Mouse (Mus musculus) forebrain, embryonic 16.5 days (tissue): ENCODE data around the gene Rapgefl1. TPM values are rescaled to one million over a fixed set of nuclear protein-coding genes. Genes with fewer than 3 reads are reported as not detected.

Source experiments
- ATAC-seq: fragments of 200-750 bp; cut with Nextera tagmentation; 2 replicates; pipeline ENCODE4 v1.8.0; 2017; ENCODE audit warnings: mild to moderate bottlenecking, moderate library complexity
- H3K27ac ChIP-seq: fragments of 300-500 bp; sonication (generic); 2 replicates; pipeline ENCODE4 v1.5.1; 2014; ENCODE audit warnings: low read length, control low read depth
- H3K27me3 ChIP-seq: fragments of 300-500 bp; sonication (generic); replicated peaks from 2 replicates; pipeline ENCODE4 v1.6.1; 2014; ENCODE audit warnings: low read length; ENCODE audit not compliant: control insufficient read depth, insufficient read depth
- H3K36me3 ChIP-seq: fragments of 300-500 bp; sonication (generic); 2 replicates; pipeline ENCODE4 v1.6.1; 2014; ENCODE audit not compliant: control insufficient read depth, insufficient read depth
- H3K4me1 ChIP-seq: fragments of 300-500 bp; sonication (generic); replicated peaks from 2 replicates; pipeline ENCODE4 v1.6.1; 2014; ENCODE audit warnings: low read length; ENCODE audit not compliant: control insufficient read depth, insufficient read depth
- H3K4me2 ChIP-seq: fragments of 300-500 bp; sonication (generic); 2 replicates; pipeline ENCODE4 v1.6.1; 2014; ENCODE audit warnings: mild to moderate bottlenecking, low read length, control low read depth
- H3K4me3 ChIP-seq: fragments of 300-500 bp; sonication (generic); replicated peaks from 2 replicates; pipeline ENCODE4 v1.5.1; 2014; ENCODE audit warnings: mild to moderate bottlenecking, low read length, control low read depth
- H3K9ac ChIP-seq: fragments of 300-500 bp; sonication (generic); replicated peaks from 2 replicates; pipeline ENCODE4 v1.6.1; 2014; ENCODE audit warnings: low read depth, low read length, control low read depth
- H3K9me3 ChIP-seq: fragments of 300-500 bp; sonication (generic); 2 replicates; pipeline ENCODE4 v1.6.1; 2016; ENCODE audit warnings: low read length; ENCODE audit not compliant: control insufficient read depth
- WGBS: fragments of 180-500 bp; shearing (Covaris S2); extraction: QIAGEN DNeasy Blood & Tissue Kit; methylation state at CpG from one replicate; pipeline ENCODE4 v1.1.7; 2014; 5-methylcytosine and 5-hydroxymethylcytosine counted together
- polyA plus RNA-seq: library from polyadenylated mRNA; unstranded; fragments of >200 nt; fragmentation: Nextera tagmentation; extraction: Ambion mirVana; gene quantifications from 2 replicates; pipeline ENCODE4 v1.2.1, GENCODE M21; 2015

The Rapgefl1 gene
- polyA plus RNA-seq: 4.5 and 7.3 TPM in 2 replicates

- Histone ChIP-seq H3K4me3 (peak within 1 kb of the TSS; percentile 63), H3K9me3 (no peaks in the 10 kb centered on the region), H3K4me2 (peak within 1 kb of the TSS; percentile 97), H3K36me3 (peaks cover 9% of the 10 kb centered on the region), H3K9ac (peak within 1 kb of the TSS; percentile 77), H3K27me3 (no peaks in the 10 kb centered on the region), H3K27ac (0 out of 2 replicates have a peak within 1 kb of the TSS, but pooled peaks have one; percentile 8), H3K4me1 (peaks cover 20% of the 10 kb centered on the region)
- under 1% methylated on average over 37 of the region's 48 CpGs for WGBS
- ATAC-seq: peak; percentile 93
Measured at GRCm38 (mm10) chr11:98836651-98837141, at the start of gene Rapgefl1. Rapgefl1 (plus strand) TSS chr11:98836785.

GRCm38 (mm10) chr11:98787229-98787628, 49.4 kb upstream of the Rapgefl1 start:
- Histone ChIP-seq H3K9ac (no peak overlapping the region), H3K27me3 (no peaks in the 10 kb centered on the region), H3K4me2 (no peak overlapping the region), H3K36me3 (no peaks in the 10 kb centered on the region), H3K4me3 (no peak overlapping the region), H3K9me3 (no peaks in the 10 kb centered on the region), H3K4me1 (peaks cover 56% of the 10 kb centered on the region), H3K27ac (peak overlapping the region; percentile 20; the same call in 1 of the 2 replicates)
- 33% methylated on average over 7 of the region's 7 CpGs for whole genome bisulfite sequencing
- ATAC-seq: no peak

DNA sequence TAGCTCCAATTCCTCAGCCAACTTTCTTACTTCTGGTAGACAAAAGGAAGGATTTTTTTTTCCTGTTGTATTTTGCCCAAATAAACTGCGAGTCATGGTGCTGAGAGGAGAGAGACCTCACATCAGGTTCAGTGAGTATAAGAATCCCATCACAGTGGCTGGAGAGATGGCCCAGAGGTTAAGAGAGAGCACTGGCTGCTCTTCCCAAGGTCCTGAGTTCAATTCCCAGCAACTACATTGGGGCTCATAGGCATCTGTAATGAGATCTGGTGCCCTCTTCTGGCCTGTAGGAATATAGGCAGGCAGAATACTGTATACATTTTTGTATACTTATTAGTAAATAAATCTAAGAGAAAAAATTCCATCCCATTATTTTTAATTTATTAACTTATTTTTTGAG, 48.9 kb upstream of the Rapgefl1 start:
- no peaks in the 10 kb centered on the region for H3K27me3 ChIP-seq
- no peak overlapping the region for H3K27ac ChIP-seq
- H3K9me3 ChIP-seq: no peaks in the 10 kb centered on the region
- no peak overlapping the region for H3K4me3 ChIP-seq
- no peak overlapping the region for H3K9ac ChIP-seq
- no peak overlapping the region for H3K4me2 ChIP-seq
- no peak for ATAC-seq
- H3K36me3 ChIP-seq: no peaks in the 10 kb centered on the region
- H3K4me1 ChIP-seq: peaks cover 52% of the 10 kb centered on the region
- WGBS: 86% methylated on average over 1 of the region's 1 CpGs

DNA sequence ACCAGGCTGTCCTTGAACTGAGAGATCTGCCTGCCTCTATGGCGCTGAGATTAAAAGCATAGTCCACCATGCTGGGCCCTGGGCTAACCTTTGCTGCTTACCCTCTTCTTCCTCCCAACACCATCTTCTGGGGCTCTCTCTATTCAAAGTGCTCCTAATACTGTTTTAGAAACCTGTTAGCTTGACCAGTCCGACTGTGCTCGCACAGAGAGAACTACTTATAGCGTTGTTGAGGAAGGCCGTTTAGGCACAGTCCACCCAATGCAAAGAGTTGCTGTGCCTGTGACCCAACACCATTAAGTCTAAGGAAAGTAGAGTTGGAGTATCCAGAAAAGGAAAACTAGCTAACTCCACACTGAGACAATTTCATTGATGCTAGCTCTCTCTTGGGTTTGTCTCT, 48.4 kb upstream of the Rapgefl1 start:
- WGBS: 91% methylated on average over 5 of the region's 5 CpGs
- no peaks in the 10 kb centered on the region for H3K36me3 ChIP-seq
- no peak overlapping the region for H3K9ac ChIP-seq
- peak overlapping the region; percentile 54 for H3K27ac ChIP-seq
- H3K27me3 ChIP-seq: no peaks in the 10 kb centered on the region
- peak overlapping the region; percentile 96; the same call in 1 of the 2 replicates for H3K4me2 ChIP-seq
- ATAC-seq: no peak
- no peak overlapping the region for H3K4me3 ChIP-seq
- no peaks in the 10 kb centered on the region for H3K9me3 ChIP-seq
- H3K4me1 ChIP-seq: peaks cover 50% of the 10 kb centered on the region

GRCm38 (mm10) chr11:98788550-98789218, 47.9 kb upstream of the Rapgefl1 start:
- Histone ChIP-seq H3K4me3 (peak overlapping the region; percentile 51), H3K27me3 (no peaks in the 10 kb centered on the region), H3K36me3 (no peaks in the 10 kb centered on the region), H3K9ac (peak overlapping the region; percentile 50), H3K4me2 (peak overlapping the region; percentile 96), H3K4me1 (peaks cover 50% of the 10 kb centered on the region), H3K27ac (peak overlapping the region; percentile 54), H3K9me3 (no peaks in the 10 kb centered on the region)
- 10% methylated on average over 18 of the region's 18 CpGs for WGBS
- ATAC-seq: peak; percentile 84

DNA sequence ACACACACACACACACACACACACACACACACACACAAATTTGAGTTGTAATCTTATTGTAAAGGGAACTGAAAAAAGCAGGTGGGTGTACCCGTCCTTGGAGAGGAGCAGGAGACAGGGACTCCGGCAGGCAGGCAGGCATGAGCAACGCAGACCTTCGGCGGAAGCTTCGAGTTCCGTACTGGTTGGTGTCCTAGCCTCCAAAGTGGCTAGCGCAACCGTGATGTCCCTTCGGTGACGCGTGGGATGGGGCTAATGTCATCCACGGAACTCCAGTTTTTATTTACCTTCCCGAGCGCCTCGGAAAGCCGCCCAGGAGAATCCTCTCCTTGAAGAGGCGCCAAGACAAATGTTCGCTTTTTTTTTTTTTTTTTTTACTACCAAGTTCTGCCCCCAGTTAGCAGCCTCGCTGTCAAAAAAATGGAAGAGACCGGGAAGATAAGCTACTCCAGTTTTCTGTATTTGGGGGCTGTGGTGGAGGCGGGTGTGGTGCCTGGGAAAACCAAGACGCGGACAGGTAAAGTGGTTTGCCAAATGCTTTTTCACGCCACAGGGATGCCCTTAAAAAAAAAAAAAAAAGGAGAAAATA, 47.3 kb upstream of the Rapgefl1 start:
- ATAC-seq: peak; percentile 18; the same call in 1 of the 2 replicates
- Histone ChIP-seq H3K27me3 (no peaks in the 10 kb centered on the region), H3K9me3 (no peaks in the 10 kb centered on the region), H3K4me3 (peak overlapping the region; percentile 51), H3K4me1 (peaks cover 51% of the 10 kb centered on the region), H3K9ac (peak overlapping the region; percentile 50), H3K36me3 (no peaks in the 10 kb centered on the region), H3K4me2 (peak overlapping the region; percentile 96), H3K27ac (peak overlapping the region; percentile 35; the same call in 1 of the 2 replicates)
- WGBS: under 1% methylated on average over 25 of the region's 25 CpGs

- Histone ChIP-seq H3K4me2 (peak overlapping the region; percentile 96), H3K27me3 (no peaks in the 10 kb centered on the region), H3K9ac (no peak overlapping the region; the same call in 1 of the 2 replicates), H3K4me1 (peaks cover 51% of the 10 kb centered on the region), H3K27ac (no peak overlapping the region), H3K4me3 (peak overlapping the region; percentile 51), H3K36me3 (no peaks in the 10 kb centered on the region), H3K9me3 (no peaks in the 10 kb centered on the region)
- 33% methylated on average over 5 of the region's 5 CpGs for WGBS
- ATAC-seq: no peak
Measured at GRCm38 (mm10) chr11:98789824-98790223, 46.8 kb upstream of the Rapgefl1 start.

DNA sequence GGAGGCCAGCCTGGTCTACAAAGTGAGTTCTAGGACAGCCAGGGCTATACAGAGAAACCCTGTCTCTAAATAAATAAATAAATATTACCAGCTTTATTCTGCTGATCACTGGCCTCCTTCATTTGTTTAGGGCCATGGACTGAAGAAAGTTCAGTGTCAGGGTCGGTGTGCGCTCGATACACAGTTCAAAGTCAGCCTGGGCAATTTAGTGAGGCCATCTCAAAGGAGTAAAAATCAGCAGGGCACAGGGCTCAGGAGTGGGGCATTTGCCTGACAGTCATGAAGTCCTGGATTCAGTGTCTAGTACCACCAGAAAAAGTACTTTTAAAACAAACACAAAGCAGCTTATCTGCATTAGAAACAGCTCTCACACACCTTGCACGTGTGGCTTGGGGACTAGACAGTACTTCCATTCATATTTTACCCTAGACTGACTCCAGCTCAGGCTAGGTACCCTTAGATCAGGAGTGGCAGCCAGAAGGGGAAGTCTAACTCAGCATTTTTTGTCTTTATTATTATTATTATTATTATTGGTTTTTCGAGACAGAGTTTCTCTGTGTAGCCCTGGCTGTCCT, 45.9 kb upstream of the Rapgefl1 start:
- Histone ChIP-seq H3K9me3 (no peaks in the 10 kb centered on the region), H3K9ac (no peak overlapping the region), H3K4me1 (peaks cover 46% of the 10 kb centered on the region), H3K4me3 (no peak overlapping the region), H3K4me2 (no peak overlapping the region), H3K36me3 (no peaks in the 10 kb centered on the region), H3K27ac (no peak overlapping the region), H3K27me3 (no peaks in the 10 kb centered on the region)
- ATAC-seq: no peak
- WGBS: 81% methylated on average over 5 of the region's 5 CpGs

DNA sequence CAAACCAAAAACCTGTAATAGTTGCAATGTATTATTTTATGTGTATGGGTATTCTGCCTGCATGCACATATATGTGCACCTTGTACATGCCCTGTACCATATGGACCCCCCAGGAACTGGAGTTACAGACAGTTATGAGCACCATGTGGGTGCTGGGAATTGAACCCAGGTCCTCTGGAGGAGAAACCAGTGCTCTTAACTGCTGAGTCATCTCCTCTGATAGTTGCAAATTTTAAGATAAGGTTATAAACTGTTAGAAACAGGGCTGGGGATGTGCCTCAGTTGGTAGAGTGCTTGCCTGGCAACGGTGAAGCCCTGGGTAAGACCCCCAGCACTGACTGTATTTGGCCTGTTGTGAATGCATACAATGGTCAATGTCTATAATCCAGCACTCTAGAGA, 45.1 kb upstream of the Rapgefl1 start:
- ATAC-seq: no peak
- Histone ChIP-seq H3K4me3 (no peak overlapping the region), H3K9ac (no peak overlapping the region), H3K36me3 (no peaks in the 10 kb centered on the region), H3K4me1 (peaks cover 39% of the 10 kb centered on the region), H3K27me3 (no peaks in the 10 kb centered on the region), H3K27ac (no peak overlapping the region), H3K4me2 (no peak overlapping the region), H3K9me3 (no peaks in the 10 kb centered on the region)
- WGBS: 81% methylated on average over 1 of the region's 1 CpGs
